Mouse (Mus musculus): ENCODE data around the gene Gmppa.

Gmppa gene

DNA sequence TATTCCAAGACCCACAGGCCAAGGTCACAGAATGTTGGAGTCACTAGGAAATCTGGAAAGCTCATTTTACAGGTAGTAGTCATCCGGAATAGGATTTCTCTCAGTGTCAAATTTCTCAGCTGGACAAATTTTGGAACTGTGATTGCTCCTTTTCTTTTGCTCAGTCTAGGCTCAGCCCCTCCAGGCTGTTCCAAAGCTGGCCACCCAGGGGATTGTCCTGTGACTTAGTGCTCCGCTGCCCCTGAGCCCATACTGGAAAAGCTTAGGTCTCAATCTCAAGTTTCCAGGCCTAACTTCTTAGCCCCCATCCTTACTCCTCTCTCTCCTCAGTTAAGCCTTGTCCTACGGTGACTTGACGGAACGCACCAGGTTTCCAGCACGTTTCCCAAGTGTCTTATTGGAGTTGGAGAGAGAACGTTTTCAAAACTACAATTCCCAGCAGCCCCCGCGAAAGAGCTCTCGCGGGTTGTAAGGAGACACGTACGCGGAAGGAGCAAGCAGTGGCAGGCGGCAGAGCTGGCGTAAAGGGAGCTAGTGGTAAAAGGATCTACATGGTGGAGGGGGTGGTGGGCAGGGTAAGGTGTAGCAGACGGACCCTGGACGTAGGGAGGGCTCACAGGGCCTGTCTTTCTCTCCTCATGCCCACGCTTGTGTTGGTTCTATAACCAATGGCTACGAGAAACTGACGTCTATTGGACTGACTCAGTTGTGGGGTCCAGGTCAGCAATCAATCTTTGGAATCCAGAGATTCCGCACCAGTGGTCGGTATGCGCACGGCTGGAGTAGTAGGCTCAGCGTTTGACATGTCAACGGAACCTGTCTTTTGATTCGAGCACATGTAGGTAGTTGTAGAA lies at the start of gene Gmppa:
Gmppa (plus strand) TSS at position 456 of the 854 bp plus-strand sequence.
- DNase-seq (ENCODE audit: low read depth in 1 of 2, low spot score in 2 of 2), result peak in 1 of 2 experiments; percentile 36

- no peak for DNase-seq (ENCODE audit: low read depth in 1 of 2, low spot score in 2 of 2)
Measured at GRCm38 (mm10) chr1:75386149-75386548, 49.6 kb upstream of the Gmppa start.

DNA sequence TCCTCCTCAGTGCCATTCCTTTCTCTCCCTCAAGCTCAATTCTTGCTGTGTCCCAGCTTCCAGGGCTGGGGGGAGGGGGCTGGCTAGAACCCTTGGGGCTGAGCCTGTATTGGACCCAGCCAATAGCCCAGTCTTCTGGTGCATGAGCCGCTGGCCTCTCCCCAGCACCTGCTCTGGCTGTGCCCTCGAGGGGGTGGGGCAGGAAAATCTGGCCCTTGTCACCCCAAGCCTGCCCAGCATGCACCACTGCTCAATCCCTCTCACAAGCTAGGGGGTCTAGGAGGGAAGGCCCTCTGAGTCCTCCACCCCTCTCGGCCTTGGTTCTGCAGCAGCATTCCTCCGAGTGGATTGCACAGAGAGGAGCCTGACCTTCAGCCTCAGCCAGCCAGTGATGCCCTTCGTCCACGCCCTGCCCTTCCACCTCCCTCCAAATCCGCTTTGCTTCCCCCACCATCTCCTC lies 48.2 kb upstream of the Gmppa start:
- no peak for DNase-seq (ENCODE audit: low read depth in 1 of 2, low spot score in 2 of 2)

DNA sequence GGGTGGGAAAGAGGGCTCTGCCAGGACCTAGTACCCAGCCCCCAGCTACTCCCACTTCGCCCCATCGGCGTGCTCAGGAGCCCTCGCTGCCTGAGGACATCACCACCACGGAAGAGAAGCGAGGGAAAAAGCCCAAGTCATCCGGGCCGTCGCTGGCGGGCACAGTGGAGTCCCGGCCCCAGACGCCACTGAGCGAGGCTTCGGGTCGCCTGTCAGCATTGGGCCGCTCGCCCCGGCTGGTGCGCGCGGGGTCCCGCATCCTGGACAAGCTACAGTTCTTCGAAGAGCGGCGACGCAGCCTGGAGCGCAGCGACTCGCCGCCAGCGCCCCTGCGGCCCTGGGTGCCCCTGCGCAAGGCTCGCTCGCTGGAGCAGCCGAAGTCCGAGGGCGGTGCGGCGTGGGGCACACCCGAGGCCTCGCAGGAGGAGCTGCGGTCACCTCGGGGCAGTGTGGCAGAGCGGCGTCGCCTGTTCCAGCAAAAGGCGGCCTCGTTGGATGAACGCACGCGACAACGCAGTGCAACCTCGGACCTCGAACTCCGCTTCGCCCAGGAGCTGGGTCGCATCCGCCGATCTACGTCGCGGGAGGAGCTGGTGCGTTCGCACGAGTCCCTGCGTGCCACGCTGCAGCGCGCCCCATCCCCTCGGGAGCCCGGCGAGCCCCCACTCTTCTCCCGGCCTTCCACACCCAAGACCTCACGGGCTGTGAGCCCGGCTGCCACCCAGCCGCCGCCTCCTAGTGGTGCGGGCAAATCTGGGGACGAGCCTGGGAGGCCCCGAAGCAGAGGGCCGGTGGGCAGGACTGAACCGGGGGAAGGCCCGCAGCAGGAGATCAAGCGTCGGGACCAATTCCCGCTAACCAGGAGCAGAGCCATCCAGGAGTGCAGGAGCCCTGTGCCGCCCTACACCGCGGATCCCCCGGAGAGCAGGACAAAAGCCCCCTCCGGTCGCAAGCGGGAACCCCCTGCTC lies 47.5 kb upstream of the Gmppa start:
- no peak for DNase-seq (ENCODE audit: low read depth in 1 of 2, low spot score in 2 of 2)

GRCm38 (mm10) chr1:75388898-75389515 lies 46.7 kb upstream of the Gmppa start:
- DNase-seq (ENCODE audit: low read depth in 1 of 2, low spot score in 2 of 2), result no peak

- no peak for DNase-seq (ENCODE audit: low read depth in 1 of 2, low spot score in 2 of 2)
Measured at GRCm38 (mm10) chr1:75393139-75393538, 42.6 kb upstream of the Gmppa start.

- no peak for DNase-seq (ENCODE audit: low read depth in 1 of 2, low spot score in 2 of 2)
Measured at GRCm38 (mm10) chr1:75393846-75394245, 41.9 kb upstream of the Gmppa start.

- no peak for DNase-seq (ENCODE audit: low read depth in 1 of 2, low spot score in 2 of 2)
Measured at GRCm38 (mm10) chr1:75398761-75399402, 36.8 kb upstream of the Gmppa start.

GRCm38 (mm10) chr1:75399755-75400492 lies 35.8 kb upstream of the Gmppa start:
- no peak for DNase-seq (ENCODE audit: low read depth in 1 of 2, low spot score in 2 of 2)

- no peak for DNase-seq (ENCODE audit: low read depth in 1 of 2, low spot score in 2 of 2)
Measured at GRCm38 (mm10) chr1:75400493-75401115, 35.1 kb upstream of the Gmppa start.

GRCm38 (mm10) chr1:75405547-75405946 lies 30.2 kb upstream of the Gmppa start:
- no peak for DNase-seq (ENCODE audit: low read depth in 1 of 2, low spot score in 2 of 2)

DNA sequence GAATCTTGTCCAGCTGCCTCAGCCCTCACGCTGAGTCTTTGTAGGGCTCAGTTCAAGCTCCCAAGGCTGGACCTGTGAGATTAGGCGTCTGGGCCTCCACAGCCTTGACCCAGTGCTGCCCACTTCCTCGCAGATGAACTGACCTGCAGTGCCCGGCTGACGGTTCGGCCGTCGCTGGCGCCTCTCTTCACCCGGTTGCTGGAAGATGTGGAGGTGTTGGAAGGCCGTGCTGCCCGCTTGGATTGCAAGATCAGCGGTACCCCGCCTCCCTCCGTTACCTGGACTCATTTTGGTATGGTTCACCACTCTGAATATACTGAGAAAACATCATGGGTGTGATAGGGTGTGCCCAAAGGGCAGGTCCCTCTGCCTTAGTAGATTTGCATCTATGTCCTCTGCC lies 29.6 kb upstream of the Gmppa start:
- DNase-seq (ENCODE audit: low read depth in 1 of 2, low spot score in 2 of 2), result no peak

- DNase-seq (ENCODE audit: low read depth in 1 of 2, low spot score in 2 of 2), result no peak
Measured at GRCm38 (mm10) chr1:75407056-75407455, 28.7 kb upstream of the Gmppa start.

DNA sequence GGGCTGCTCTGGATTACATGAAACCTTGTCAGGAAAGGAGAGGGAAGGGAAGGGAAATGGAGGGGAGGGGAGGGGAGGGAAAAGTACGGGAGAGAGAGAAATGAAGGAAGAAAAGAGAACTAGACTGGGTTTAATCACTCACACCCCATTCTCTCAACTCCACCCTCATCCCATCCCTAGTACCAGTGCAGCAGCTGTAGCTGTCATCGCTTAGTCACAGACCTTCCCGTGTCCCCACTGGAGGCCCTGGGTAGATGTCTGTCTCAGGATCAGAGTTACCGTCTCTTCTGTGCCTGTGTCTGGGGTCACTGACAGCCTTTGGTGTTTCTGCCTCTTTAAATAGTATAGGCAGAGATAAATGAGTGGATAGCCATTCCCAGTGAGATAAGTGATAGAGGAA lies 27.5 kb upstream of the Gmppa start:
- DNase-seq (ENCODE audit: low read depth in 1 of 2, low spot score in 2 of 2), result no peak

GRCm38 (mm10) chr1:75409950-75410349 lies 25.8 kb upstream of the Gmppa start:
- DNase-seq (ENCODE audit: low read depth in 1 of 2, low spot score in 2 of 2), result no peak

GRCm38 (mm10) chr1:75412196-75412595 lies 23.5 kb upstream of the Gmppa start:
- no peak for DNase-seq (ENCODE audit: low read depth in 1 of 2, low spot score in 2 of 2)

DNA sequence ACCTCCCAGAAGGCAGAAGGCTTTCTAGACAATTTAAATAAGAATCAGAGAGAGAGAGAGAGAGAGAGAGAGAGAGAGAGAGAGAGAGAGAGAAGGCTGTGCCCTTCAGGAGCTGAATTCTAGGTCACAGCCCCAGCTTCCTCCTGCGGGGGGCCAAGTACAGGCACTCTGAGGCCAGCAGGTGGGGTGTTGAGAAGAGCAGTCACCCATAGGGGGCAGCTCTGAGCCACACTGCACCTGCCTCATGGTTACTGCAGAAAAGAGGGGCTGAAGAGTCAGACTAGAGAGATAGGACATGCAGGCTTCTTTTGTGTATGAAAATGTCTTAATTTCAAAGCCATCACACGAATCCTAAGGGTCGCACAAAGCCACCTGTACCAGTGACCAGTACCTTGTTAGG lies 22.0 kb upstream of the Gmppa start:
- DNase-seq (ENCODE audit: low read depth in 1 of 2, low spot score in 2 of 2), result no peak

DNA sequence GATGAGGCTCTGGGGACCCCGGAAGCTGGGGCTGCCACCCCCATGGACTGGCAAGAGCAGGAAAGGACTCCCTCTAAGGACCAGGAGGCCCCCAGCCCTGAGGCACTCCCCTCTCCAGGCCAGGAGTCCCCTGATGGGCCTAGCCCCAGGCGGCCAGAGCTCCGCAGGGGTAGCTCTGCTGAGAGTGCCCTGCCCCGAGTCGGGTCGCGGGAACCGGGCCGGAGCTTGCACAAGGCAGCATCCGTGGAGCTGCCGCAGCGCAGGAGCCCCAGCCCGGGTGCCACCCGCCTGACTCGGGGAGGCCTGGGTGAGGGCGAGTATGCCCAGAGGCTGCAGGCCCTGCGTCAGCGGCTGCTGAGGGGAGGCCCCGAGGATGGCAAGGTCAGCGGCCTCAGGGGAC lies 13.9 kb upstream of the Gmppa start:
- no peak for DNase-seq (ENCODE audit: low read depth in 1 of 2, low spot score in 2 of 2)

DNA sequence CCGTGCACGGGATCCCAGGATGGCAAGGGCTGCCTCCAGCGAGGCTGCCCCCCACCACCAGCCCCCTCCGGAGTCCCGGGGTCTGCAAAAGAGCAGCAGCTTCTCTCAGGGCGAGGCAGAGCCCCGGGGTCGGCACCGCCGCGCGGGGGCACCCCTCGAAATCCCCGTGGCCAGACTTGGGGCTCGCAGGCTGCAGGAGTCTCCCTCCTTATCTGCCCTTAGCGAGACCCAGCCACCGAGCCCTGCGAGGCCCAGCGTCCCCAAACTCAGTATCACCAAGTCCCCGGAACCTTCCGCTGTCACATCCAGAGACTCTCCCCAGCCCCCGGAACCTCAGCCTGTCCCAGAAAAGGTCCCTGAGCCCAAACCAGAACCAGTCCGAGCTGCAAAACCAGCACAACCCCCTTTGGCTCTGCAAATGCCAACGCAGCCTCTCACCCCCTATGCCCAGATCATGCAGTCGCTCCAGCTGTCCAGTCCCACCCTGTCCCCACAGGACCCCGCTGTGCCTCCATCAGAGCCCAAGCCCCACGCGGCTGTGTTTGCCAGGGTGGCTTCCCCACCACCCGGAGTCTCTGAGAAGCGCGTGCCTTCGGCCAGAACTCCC lies 13.4 kb upstream of the Gmppa start:
- no peak for DNase-seq (ENCODE audit: low read depth in 1 of 2, low spot score in 2 of 2)
